Comparison of ENCODE assay signal across 10 mouse cellular contexts in the genomic region with DNA sequence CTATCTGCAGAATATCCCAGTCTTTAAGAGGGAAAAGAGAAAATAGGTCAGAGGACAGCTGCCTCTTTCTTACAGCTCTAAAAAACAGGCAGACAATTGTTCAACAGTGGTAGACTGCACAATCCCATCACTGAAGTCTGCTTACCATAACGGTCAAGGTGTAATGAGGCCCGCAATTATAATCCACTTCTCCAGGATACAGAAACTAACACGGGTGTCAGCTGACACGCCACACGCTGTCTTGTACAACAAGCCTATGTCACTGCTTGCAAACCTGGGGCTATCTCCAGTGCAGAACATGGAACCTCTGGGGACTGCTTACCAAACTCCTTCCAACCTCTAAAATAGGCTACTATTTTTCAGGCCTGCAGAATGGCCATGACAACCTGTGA. TPM values are rescaled to one million over a fixed set of nuclear protein-coding genes. Genes with fewer than 3 reads are reported as not detected.
A peak's percentile ranks its signal among the peaks of the same experiment; 100 is the strongest.
DNase-seq lines count a peak whose midpoint lies in the region; ATAC-seq and TF ChIP-seq lines count a peak whose summit lies in the region.
"Had no signal": no experiment of that assay in that cellular context is flagged by ENCODE, and none has a peak within 500 bp of the region (broad histone marks: within the 10 kb centered on the region; RNA-seq: fewer than 3 reads in every experiment).

No protein-coding gene starts in this region.

- TF ChIP-seq CTCF in heart, adult 2 months (IDR thresholded peaks at IDR 0.05): no peak
- no peak for TF ChIP-seq CTCF in G1E (IDR thresholded peaks at IDR 0.05; ENCODE audit: low read depth, low read length)
- no peak for TF ChIP-seq CTCF in thymus, adult 2 months (IDR thresholded peaks at IDR 0.05; ENCODE audit: borderline replicate concordance, control insufficient read depth, extremely low read depth, insufficient read depth, low read length, poor library complexity)

- TF ChIP-seq POLR2A in heart, adult 2 months (IDR thresholded peaks at IDR 0.05; ENCODE audit: insufficient read depth, low read depth, low read length): no peak
- TF ChIP-seq POLR2A in thymus, adult 2 months (IDR thresholded peaks at IDR 0.05; ENCODE audit: control insufficient read depth, extremely low read depth, insufficient read depth, low read length, poor library complexity): no peak

- ATAC-seq in G1E (ENCODE audit: extremely low read depth, insufficient number of reproducible peaks, low FRiP score, poor library complexity, severe bottlenecking): no peak
- peak; percentile 64 for ATAC-seq in liver, embryonic 16.5 days (ENCODE audit: low read depth)

- H3K9ac ChIP-seq in heart, adult 2 months (ENCODE audit: low read depth, low read length): peak overlapping the region; percentile 41
- peak overlapping the region; percentile 60 for H3K9ac ChIP-seq in liver, embryonic 16.5 days (ENCODE audit: low read depth, low read length)
- H3K9ac ChIP-seq: limb, embryonic 15.5 days; neural tube, embryonic 12.5 days had no signal

- no peaks in the 10 kb centered on the region for H3K27me3 ChIP-seq in heart, adult 2 months (ENCODE audit: control insufficient read depth, insufficient read depth, low read length)
- H3K27me3 ChIP-seq in G1E (ENCODE audit: insufficient read depth, low read length): no peaks in the 10 kb centered on the region
- H3K27me3 ChIP-seq in erythroblast, embryonic 14.5 days (ENCODE audit: control insufficient read depth): no peaks in the 10 kb centered on the region
- H3K27me3 ChIP-seq in liver, embryonic 16.5 days (ENCODE audit: control insufficient read depth, insufficient read depth, low read depth, low read length): no peaks in the 10 kb centered on the region
- H3K27me3 ChIP-seq in thymus, adult 2 months (ENCODE audit: control insufficient read depth, insufficient read depth, low read length): no peaks in the 10 kb centered on the region
- H3K27me3 ChIP-seq: limb, embryonic 15.5 days; neural tube, embryonic 12.5 days had no signal

- H3K4me1 ChIP-seq in heart, adult 2 months (ENCODE audit: control insufficient read depth, insufficient read depth, low read length): peaks cover 19% of the 10 kb centered on the region
- H3K4me1 ChIP-seq in G1E (ENCODE audit: insufficient read depth, low read depth, low read length): peaks cover 30% of the 10 kb centered on the region
- H3K4me1 ChIP-seq in erythroblast, embryonic 14.5 days (ENCODE audit: control insufficient read depth): peaks cover 84% of the 10 kb centered on the region
- H3K4me1 ChIP-seq in liver, embryonic 16.5 days (ENCODE audit: control insufficient read depth, low read depth, low read length): peaks cover 39% of the 10 kb centered on the region
- peaks cover 6% of the 10 kb centered on the region for H3K4me1 ChIP-seq in thymus, adult 2 months (replicated peaks; ENCODE audit: control insufficient read depth, insufficient read depth, low read length)
- H3K4me1 ChIP-seq: limb, embryonic 15.5 days had no signal

- peak in 1 of 2 experiments; percentile 45 for DNase-seq in heart, adult 2 months
- no peak for DNase-seq in heart, postnatal 14 days
- DNase-seq in G1E (ENCODE audit: low spot score): no peak
- DNase-seq in thymus, adult 2 months: no peak
- DNase-seq in layer of hippocampus, adult 9-11 months: no peak
- no peak for DNase-seq in layer of hippocampus, postnatal 25 days (ENCODE audit: extremely low spot score in 1 of 2, low spot score in 1 of 2)

- no peaks in the 10 kb centered on the region for H3K9me3 ChIP-seq in G1E (replicated peaks)
- no peaks in the 10 kb centered on the region for H3K9me3 ChIP-seq in erythroblast, embryonic 14.5 days (ENCODE audit: control insufficient read depth, low read length)
- H3K9me3 ChIP-seq in liver, embryonic 16.5 days (replicated peaks; ENCODE audit: control insufficient read depth, low read length): no peaks in the 10 kb centered on the region
- H3K9me3 ChIP-seq: limb, embryonic 15.5 days; neural tube, embryonic 12.5 days had no signal

- H3K27ac ChIP-seq in heart, adult 2 months: peak overlapping the region; percentile 94
- H3K27ac ChIP-seq in liver, embryonic 16.5 days (ENCODE audit: low read length): peak overlapping the region; percentile 96
- no peak overlapping the region for H3K27ac ChIP-seq in thymus, adult 2 months (ENCODE audit: control insufficient read depth, insufficient read depth, low read length)
- H3K27ac ChIP-seq: limb, embryonic 15.5 days; neural tube, embryonic 12.5 days had no signal

- H3K4me2 ChIP-seq in liver, embryonic 16.5 days (ENCODE audit: low read depth, low read length): peak overlapping the region; percentile 56
- H3K4me2 ChIP-seq: limb, embryonic 15.5 days; neural tube, embryonic 12.5 days had no signal

- intact Hi-C loops in heart, adult 2 months (cut with DNase I): no loop called here
- intact Hi-C loops in heart, postnatal 14 days (cut with DNase I): no loop called here

- peak overlapping the region; percentile 6; the same call in 1 of the 2 replicates for H3K4me3 ChIP-seq in heart, adult 2 months
- peak overlapping the region; percentile 25; the same call in 1 of the 2 replicates for H3K4me3 ChIP-seq in G1E (ENCODE audit: low read depth, low read length)
- H3K4me3 ChIP-seq in erythroblast, embryonic 14.5 days (replicated peaks): peak overlapping the region; percentile 56
- H3K4me3 ChIP-seq in liver, embryonic 16.5 days (ENCODE audit: low read depth, low read length): peak overlapping the region; percentile 39
- no peak overlapping the region for H3K4me3 ChIP-seq in thymus, adult 2 months (ENCODE audit: control insufficient read depth, insufficient read depth, low read length)
- H3K4me3 ChIP-seq: limb, embryonic 15.5 days; neural tube, embryonic 12.5 days had no signal

- peaks cover 2% of the 10 kb centered on the region; the same call in 1 of the 2 replicates for H3K79me2 ChIP-seq in heart, adult 2 months (replicated peaks; ENCODE audit: control insufficient read depth, insufficient read depth, low read length)

- H3K36me3 ChIP-seq in heart, adult 2 months (ENCODE audit: control insufficient read depth, insufficient read depth, low read length): peaks cover 12% of the 10 kb centered on the region
- H3K36me3 ChIP-seq in G1E (replicated peaks): peaks cover 65% of the 10 kb centered on the region
- H3K36me3 ChIP-seq in erythroblast, embryonic 14.5 days (ENCODE audit: control insufficient read depth): peaks cover 90% of the 10 kb centered on the region
- peaks cover 27% of the 10 kb centered on the region for H3K36me3 ChIP-seq in liver, embryonic 16.5 days (ENCODE audit: control insufficient read depth, insufficient read depth)
- H3K36me3 ChIP-seq in thymus, adult 2 months (ENCODE audit: control insufficient read depth, insufficient read depth, low read length): peaks cover 11% of the 10 kb centered on the region

- WGBS in heart, adult 2 months: 38% methylated on average over 5 of the region's 5 CpGs
- WGBS in liver, embryonic 16.5 days (ENCODE audit: insufficient replicate concordance): 26% methylated on average over 5 of the region's 5 CpGs
- WGBS in thymus, adult 2 months: 50% methylated on average over 5 of the region's 5 CpGs

- 0 out of 2 replicates have a peak, but pooled peaks have one; percentile 31 for TF ChIP-seq EP300 in heart, adult 2 months (IDR thresholded peaks at IDR 0.05; ENCODE audit: insufficient read depth, low read depth, low read length)

RNA-seq across cellular contexts. Expression of gene Tbc1d14, which starts 28.0 kb away (rescaled TPM):
- 10 to 100 TPM; 11.7 to 12.4 TPM for total RNA-seq in heart, adult 2 months (2021)
- 13.0 and 20.4 TPM in 2 replicates for polyA plus RNA-seq in heart, adult 2 months (2012; rRNA removed)
- total RNA-seq in heart, postnatal 14 days (2021): 10 to 100 TPM; 14.5 to 17.0 TPM
- total RNA-seq in G1E (2014; fragmentation: Nextera tagmentation) (12.5 and 15.7 TPM in 2 replicates), G1E (2017) (7.7 and 8.0 TPM in 2 replicates)
- 13.1 and 15.2 TPM in 2 replicates for polyA plus RNA-seq in G1E (2012)
- 0.42 and 0.47 TPM in 2 replicates for polyA plus RNA-seq in erythroblast, embryonic 14.5 days (2012)
- polyA plus RNA-seq in liver, embryonic 16.5 days (2015; fragmentation: Nextera tagmentation; extraction: Ambion mirVana): 8.1 and 9.3 TPM in 2 replicates
- polyA plus RNA-seq in thymus, adult 2 months (2012; rRNA removed): 42.4 and 48.6 TPM in 2 replicates
- total RNA-seq in layer of hippocampus, postnatal 25 days (2021): 100 to 1,000 TPM in 1 of 2 experiments, 10 to 100 TPM in 1; 92.4 to 104 TPM
